Mouse (Mus musculus) adrenal gland, postnatal 25 days (tissue): ENCODE results near the gene Moap1. TPM values are rescaled to one million over a fixed set of nuclear protein-coding genes. Genes with fewer than 3 reads are reported as not detected.

ENCODE experiments used
- DNase-seq: peaks from one replicate; pipeline ENCODE4 v3.0.0; 2021; ENCODE audit warnings: mixed read lengths
- total RNA-seq: library from RNA; stranded (reverse); gene quantifications from 2 replicates; pipeline ENCODE4 v1.2.3, GENCODE M21; 2021

Moap1 gene
- total RNA-seq, 1 experiment from 2014 or later, result 10.2 TPM

DNA sequence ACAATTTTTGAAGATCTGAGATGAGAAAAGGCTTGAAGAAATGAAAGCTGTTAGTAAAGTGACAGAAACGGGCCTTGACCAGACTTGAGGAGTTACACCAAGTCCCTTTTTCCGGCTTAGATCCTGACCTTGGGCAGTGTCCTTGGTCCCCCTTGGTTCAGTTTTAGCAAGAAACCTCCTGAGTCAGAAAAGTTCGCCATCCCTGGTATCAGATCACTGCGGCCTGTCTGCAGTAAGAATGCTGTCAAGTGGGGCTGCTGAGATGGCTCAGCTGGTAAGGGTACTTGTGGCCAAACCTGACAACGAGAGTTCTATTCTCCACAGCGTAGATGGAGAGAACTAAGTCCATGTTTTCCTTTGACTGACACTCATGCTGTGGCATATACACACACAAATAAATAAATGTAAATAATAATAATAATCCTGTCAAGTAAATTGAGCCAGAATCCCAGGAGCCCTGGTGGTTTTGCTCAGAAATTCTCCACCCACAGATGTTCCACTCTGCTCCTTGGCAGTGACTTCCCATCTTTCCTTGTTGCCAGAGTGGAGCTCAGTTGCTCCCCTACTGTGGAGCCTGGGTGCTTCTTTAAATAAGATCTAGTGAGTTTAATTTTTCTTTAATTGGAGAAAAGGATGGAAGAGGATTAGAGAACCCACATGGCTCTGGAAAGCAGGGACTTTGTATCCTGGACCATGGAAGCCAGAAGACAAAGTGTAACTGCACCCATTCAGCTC, 37.4 kb downstream of the Moap1 start:
- DNase-seq, result no peak

- DNase-seq, result peak; percentile 93
Measured at GRCm38 (mm10) chr12:102705216-102705871, 38.1 kb downstream of the Moap1 start.

DNA sequence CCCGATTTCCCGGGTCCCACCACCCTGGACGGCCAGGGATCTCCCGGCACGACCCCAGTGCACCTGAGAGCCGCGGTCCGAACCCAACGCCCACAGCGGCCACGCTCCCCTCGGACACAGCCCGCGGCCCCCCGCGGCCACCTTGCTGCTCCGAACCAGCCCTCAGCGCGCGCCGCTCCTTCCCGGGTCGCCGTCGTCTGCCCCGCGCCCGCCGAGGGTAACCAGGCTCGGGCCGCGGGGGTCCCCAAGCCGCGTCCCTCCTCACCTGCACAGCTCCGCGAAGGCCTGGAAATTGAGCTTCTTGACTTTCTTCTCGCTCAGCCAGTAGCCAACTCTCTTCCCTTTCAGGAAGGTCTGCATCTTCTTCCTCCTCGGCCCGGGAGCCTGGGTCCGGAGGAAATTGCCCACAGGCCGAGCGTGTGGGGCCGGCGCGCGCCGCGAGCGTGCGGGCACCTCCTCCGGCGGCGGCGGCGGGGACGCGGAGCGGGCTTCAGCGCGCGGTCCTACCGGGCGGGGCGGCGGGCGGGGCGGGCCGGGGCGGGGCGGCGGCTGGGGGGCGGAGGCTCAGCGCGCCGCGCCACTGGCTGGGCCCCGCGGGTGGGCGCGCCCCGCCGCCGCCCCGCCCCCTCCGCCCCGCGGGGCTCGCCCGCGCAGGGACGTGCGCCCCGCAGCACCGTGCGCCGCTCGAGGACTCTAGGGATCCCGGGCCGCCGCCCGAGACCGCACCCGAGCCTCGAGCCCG, 38.8 kb downstream of the Moap1 start, which contains the start of gene Itpk1:
Itpk1 (minus strand) TSS at position 474 of the 742 bp plus-strand sequence.
- peak; percentile 74 for DNase-seq

DNA sequence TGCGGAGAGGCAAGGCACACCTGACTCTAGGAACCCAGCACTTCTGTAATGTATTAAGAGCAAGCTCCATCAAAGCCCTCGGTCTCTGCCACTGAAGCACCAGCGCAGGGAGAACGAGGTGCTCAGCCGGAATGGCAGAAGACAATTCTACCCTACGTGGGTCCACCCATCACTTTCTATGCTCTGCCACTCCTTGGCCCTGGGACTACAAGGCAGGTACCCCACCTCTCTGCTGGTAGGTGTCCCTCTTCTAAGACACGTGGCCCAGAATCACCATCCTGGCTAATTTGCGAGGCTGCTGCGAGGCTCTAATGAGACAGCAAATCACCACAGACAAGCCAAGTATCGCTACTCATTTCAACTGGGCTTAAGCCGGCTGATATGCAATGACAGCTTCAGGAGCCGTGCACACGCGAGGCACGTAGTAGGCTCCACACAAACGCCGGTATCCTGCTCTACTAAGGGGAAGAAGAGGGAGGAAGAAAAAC, 39.5 kb downstream of the Moap1 start:
- DNase-seq, result no peak

DNA sequence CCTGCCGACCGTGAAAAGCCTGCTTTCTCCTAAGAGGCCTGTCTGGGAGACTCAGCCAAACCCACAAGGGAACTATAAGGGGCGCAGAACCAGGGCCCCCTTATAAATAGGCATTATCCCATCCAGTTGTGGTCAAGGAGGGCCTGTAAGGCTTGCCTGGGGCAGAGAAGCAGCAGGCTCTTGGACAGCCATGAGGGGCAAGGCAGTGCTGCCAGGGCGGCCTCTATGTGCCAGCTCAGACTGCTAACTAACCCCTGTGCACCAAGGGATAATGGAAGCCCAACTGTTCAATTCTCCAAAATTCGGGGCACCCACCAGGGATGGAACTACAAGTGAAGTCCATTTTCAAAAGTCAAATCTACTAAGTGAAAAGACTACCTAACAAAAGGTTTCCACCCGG, 40.0 kb downstream of the Moap1 start:
- DNase-seq, result no peak

DNA sequence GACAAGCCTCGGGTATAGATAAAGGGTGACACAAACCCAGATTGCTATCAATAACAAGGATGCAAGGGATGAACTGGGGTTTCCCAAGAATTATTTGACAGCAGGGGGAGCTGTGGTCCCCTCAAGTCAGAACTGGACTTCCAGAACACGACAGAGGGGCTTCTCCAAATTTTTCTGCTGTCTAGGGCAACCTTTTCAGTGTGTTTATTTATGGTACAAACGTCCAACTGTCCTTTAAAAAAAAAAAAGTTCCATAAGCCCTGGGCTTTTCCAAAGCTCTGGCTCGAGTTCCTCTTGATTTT, 40.4 kb downstream of the Moap1 start:
- no peak for DNase-seq

DNA sequence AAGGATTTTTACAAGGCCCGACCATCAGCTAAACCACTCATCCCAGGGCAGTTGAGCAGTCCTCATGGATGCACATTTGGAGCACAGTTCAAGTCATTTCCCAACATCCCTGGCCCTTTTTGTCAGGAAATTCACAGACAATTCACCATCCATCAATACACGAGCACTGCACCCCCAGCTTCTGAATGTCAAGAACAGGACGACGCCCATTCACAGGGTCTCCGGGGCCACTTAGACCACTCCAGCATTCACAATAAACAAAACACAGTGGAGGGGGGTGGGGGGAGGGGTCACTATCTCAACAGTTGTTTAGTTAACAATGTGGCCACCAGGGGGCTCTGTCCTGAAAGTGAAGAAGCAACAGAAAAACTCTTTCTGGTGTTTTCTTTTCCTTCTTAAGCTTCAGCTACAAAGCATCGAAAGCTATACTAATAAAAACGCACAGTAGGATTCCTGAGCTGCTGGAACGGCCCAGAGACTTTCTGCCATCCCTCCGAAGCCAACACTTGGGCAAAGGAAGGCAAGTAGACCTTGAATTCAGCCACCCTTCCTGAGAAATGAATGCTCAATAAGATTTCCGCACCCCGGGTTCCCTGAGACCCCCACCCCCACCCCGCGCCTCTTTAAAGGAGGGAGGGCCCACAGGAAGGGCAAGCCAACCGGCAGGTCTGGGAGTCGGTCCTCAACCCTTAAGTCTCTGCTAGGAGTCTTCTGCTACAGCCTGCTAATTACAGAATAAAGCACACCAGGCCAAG, 40.9 kb downstream of the Moap1 start:
- peak; percentile 82 for DNase-seq

DNA sequence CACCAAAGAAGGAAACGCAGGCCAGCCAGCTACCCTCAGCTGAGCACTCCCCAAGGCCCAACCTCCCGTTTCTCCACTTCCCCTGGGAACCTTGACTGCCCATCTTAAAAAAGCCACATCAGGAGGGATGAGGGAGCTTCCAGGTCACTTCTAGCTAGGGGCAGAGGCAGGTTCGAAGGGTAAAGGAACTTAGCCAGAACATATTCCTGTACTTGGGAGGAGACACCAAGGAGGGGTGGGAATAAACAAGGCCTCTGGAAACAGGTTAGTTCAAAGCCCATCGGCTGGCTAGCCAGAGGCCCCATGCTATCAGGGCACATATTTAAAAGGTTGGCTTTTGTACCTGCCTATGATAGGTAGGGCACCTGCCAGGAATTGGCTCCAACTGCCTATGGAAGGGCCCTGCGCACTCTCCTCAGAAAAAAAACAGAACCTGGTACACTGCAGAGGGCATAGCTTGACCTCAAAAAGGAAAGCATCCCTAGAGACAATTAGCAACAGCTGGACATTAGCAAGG, 41.7 kb downstream of the Moap1 start:
- no peak for DNase-seq

DNA sequence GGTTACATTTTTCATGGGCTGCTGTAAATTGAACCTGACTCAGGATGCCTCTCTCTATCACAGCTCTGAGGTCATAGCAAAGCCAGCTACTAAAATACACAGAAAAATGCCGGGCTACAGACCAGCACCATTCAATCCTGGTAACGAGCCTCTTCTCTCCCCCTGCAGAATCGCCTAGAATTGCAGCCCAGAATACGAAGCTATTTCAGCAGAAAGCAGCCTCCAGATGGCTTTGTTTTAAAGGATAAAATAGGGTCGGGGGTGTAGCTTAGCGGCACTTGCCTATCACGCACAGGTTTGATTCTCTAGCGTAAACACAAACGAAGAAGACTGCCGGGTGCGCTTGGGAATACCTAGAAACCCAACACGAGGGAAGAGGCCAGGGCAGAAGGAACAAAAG, 43.0 kb downstream of the Moap1 start:
- DNase-seq, result no peak

GRCm38 (mm10) chr12:102699156-102699555, 44.3 kb downstream of the Moap1 start:
- no peak for DNase-seq

DNA sequence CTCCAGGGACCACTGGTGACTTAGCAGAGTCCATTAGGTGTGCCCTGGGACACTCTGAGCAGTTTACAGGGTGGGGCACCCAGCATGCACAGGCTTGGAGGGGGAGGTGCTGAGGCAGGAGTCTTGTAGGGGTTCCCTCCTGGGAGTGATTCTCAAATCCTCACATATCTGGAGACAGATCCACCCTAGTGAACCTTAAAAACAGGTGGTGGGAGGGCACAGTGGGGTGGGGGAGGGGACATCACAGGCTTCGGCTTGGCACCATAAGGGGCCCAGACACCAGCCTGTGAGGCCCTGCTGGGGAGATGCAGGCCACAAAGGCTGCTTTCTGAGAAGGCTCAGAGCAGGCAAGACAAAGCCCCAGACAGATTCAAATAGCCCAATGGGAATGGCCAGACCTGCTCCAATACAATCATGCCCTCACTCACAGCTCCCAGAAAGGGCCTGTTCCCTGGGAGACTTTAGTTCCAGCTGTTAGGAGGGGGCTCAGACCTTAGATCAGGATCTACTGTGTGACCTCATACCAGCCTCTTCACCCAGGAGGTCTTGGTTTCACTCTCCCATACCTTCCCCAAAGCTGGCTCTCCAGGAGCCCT, 45.3 kb downstream of the Moap1 start:
- no peak for DNase-seq

DNA sequence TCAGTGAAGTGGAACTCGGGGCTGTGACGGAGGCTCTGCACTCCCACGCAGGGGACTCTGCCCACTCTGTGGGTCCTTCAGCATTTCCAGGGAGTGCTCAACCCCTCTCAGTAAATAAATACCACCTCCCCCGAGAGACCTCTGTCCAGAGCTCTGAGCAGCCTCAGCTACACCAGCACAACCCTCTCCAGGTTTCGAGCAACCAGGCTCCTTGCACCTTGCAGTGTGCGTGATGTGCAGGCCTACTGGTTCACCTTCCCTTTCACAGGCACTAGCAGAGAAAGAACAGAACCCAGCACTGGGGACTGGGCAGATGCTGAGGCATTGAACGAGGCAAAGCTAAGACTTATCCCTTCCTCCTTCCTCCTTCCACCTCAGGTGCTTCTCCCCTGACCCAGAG, 46.1 kb downstream of the Moap1 start:
- no peak for DNase-seq

DNA sequence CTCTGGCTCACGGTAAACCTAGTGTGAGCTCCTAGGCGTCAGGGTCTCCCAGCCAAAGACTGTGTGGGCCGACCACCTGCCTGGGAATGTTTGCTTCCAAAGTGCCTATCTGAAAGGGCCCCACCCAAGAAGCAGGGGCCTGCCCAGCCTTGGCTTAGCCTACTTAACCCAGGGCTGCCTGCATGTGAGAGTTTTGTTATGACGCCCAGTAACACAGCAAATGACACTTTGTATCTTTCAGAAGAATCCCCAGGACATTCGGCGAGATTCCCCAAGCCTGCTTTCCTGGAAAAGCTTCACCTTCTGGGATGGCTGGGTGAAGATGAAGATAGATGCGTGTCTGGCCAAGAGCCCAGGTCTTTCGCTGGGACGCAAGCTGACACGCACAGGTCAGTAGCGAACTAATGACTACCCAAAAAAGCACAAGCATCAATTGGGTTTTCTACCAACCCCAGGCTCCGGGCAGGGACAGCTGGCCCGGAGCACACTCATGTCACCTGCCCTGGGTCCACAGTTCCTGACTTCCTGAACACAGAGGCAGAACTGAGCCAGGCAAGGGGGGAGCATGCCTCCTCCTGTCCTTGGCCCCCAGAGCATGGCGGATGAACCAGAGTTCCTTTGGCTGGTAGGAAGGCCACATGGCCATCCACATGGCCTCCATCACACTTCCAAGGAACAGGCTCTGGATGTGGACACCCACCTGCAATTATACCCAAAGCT, 46.7 kb downstream of the Moap1 start:
- DNase-seq, result no peak

DNA sequence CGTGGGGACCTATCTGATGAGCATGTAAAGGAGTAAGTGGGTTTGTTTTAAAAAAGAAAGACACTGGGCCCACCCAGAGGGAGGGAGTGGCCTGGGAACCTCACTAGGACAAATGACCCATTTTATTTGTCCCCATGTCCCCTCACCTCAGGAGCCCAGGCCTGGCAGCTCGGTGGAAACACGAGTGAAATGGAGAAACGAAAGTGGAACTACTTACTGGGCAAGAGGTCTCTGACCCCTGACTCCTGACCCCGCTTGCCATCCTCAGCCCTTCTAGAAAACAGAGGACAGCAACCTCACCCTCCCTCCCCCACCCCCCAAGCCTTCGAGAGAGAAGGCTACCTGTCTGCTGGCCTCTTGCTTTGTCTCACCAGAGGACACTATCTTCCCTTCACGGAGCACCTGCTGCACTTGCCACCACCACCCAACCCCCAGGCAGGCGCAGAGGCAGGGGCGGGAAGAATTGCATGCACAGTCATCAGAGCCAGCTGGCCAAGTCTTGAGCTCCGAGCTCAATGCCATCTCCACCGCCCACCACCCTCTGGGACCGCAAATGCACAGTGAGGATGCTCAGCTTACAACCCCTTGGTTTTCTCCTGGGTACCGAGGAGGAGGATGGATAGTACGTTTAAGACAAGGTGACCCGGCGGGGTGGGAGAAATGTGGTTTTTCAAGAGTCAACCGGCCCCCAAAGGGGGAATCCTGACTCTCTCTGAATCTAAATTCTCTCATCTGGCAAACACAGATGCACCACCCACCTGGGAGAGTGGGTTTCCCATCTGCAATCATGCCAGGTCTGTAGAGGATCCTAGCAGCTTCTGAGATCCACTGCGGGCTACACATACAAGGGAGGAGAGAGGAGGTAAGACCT, 47.9 kb downstream of the Moap1 start:
- no peak for DNase-seq

Other genes starting within 250 kb of the Moap1 start
- 1,604 and 1,988 TPM in 2 replicates for gene Chga, start 188.7 kb downstream of the Moap1 start, total RNA-seq
- 43.3 and 47.7 TPM in 2 replicates for gene Itpk1, start 38.7 kb downstream of the Moap1 start, total RNA-seq
- 5.5 and 7.6 TPM in 2 replicates for gene Tmem251, start 101 bp upstream of the Moap1 start, total RNA-seq
- not detected in 2 replicates for gene Gm28051, start 14.1 kb upstream of the Moap1 start, total RNA-seq
- 14.7 and 22.7 TPM in 2 replicates for gene Gon7, start 14.1 kb upstream of the Moap1 start, total RNA-seq
- gene Ubr7, start 14.3 kb upstream of the Moap1 start, total RNA-seq, result 34.5 and 36.1 TPM in 2 replicates
- 6.3 and 6.4 TPM in 2 replicates for gene Gm20604, start 15.0 kb upstream of the Moap1 start, total RNA-seq
- 60.1 and 65.3 TPM in 2 replicates for gene Btbd7, start 134.8 kb upstream of the Moap1 start, total RNA-seq
- not detected in 2 replicates for gene Cox8c, start 155.7 kb upstream of the Moap1 start, total RNA-seq
- 9.0 and 11.2 TPM in 2 replicates for gene Unc79, start 205.2 kb upstream of the Moap1 start, total RNA-seq